Mouse (Mus musculus) embryonic fibroblast, embryonic 13.5 days (primary cell): ENCODE measurements around the gene Pik3r2.

ENCODE experiments used
- CTCF ChIP-seq: IDR thresholded peaks from 2 replicates; pipeline ENCODE4 v1.5.1; 2011; ENCODE audit warnings: mild to moderate bottlenecking, control low read depth, low read length, moderate library complexity, borderline replicate concordance; ENCODE audit not compliant: insufficient read depth
- POLR2A ChIP-seq: IDR thresholded peaks from 2 replicates; pipeline ENCODE4 v1.6.1; 2011; ENCODE audit warnings: low read depth, mild to moderate bottlenecking, control low read depth, low read length, moderate library complexity

- no peak for TF ChIP-seq CTCF
- TF ChIP-seq POLR2A: no peak
Measured at GRCm38 (mm10) chr8:70812055-70812454, 35.5 kb upstream of the Pik3r2 start.
